Mouse (Mus musculus): Measurements from ENCODE around the gene Pds5a.
"Not testable (repeated sequence)": the region's sequence is repeated elsewhere in the genome, so short reads cannot be mapped to it uniquely, and the experiment has no call there.

The Pds5a gene

DNA sequence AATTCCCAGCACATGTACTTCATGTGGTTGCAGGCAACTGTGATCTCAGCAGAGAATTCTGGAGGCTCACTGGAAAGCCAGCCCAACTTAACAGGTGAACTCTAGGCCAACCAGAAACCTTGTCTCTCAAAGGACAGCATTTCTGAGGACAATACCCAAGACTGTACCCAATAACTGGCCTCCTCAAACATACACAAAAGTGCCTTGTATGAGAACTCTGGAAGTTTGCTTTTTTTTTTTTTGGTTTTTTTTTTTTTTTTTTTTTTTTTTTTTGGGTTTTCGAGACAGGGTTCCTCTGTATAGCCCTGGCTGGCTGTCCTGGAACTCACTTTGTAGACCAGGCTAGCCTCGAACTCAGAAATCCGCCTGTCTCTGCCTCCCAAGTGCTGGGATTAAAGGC lies 4.0 kb downstream of the Pds5a start:
- not testable (repeated sequence) for DNase-seq

GRCm38 (mm10) chr5:65693018-65693417 lies 5.1 kb downstream of the Pds5a start:
- no peak for DNase-seq

DNA sequence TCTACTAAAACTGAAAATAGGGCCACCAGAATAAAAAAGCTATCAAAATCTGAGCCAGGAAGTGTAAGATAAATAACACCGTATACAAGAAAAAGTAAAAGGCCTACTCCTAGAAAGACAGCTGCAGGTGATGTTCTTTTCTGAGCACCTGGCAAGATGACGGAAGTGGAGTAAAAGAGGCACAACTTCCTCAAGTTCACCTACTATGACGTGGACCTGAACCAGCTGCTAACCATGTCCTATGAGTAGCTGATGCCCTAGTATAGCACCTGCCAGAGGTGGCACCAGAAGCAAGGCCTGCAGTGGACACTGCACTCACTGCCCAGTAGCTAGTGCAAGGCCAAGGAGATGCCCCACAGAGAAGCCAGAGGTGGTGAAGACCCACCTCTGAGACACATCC lies 9.3 kb downstream of the Pds5a start:
- DNase-seq: no peak

GRCm38 (mm10) chr5:65686806-65687205 lies 11.3 kb downstream of the Pds5a start:
- DNase-seq: no peak

GRCm38 (mm10) chr5:65678826-65679225 lies 19.2 kb downstream of the Pds5a start:
- DNase-seq: no peak

GRCm38 (mm10) chr5:65672162-65672561 lies 25.9 kb downstream of the Pds5a start:
- DNase-seq: no peak

DNA sequence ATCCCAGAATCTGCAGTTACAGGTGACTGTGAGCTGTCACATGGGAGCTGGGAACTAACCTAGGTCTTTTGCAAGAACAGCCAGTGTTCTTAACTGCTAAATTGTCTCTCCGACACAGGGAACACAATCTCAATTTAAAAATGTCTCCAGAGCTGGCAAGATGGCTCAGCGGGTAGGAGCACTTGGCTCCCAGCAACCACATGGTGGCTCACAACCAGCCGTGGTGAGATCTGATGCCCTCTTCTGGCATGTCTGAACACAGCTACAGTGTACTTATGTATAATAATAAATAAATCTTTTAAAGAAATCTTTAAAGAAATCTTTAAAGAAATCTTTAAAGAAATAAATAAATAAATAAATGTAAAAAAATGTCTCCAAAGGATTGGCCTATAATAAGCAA lies 30.4 kb downstream of the Pds5a start:
- no peak for DNase-seq

DNA sequence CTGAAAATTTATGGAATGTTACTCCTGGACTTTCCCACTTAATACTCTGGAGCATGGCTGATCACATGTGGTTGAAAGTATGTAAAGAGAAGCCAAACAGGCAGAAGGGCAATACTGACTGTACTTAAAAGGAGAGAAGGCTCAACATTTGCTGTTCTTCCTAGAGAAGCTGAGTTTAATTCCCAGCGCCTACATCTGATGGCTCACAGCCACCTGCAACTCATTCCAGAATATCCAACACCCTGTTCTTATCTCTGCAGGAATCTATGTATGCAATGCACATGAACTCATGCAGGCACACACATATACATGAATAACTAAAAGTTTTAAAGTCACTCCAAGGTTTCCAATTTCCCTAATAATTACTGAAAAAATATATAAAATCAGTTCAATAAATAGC lies 32.7 kb downstream of the Pds5a start:
- no peak for DNase-seq

DNA sequence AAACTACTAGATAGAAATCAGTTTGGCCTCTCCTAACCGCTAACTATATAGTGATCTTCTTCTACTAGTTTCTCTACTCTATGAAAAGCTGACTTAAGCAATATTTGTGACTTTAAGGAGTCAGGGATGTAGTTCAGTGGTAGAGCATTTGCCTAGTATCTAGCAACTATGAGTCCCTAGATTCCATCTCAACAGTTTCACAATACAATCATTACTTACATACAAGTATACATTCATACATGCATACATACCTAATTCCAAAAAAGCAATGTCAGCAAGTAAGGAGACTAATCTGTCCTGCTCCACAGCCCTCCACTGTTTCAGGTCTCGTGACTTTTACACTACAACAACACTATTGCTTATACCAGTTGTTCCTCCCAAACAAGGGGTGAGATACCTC lies 36.1 kb downstream of the Pds5a start:
- no peak for DNase-seq

- no peak for DNase-seq
These were observed 44.3 kb downstream of the Pds5a start for GRCm38 (mm10) chr5:65653786-65654185.

- DNase-seq: no peak
These were observed 59.2 kb downstream of the Pds5a start for GRCm38 (mm10) chr5:65638896-65639295.

GRCm38 (mm10) chr5:65624340-65624739 lies 73.7 kb downstream of the Pds5a start:
- no peak for DNase-seq

- no peak for DNase-seq
These were observed 84.7 kb downstream of the Pds5a start for GRCm38 (mm10) chr5:65613152-65613924.

GRCm38 (mm10) chr5:65610541-65610940 lies 87.5 kb downstream of the Pds5a start:
- DNase-seq: no peak

DNA sequence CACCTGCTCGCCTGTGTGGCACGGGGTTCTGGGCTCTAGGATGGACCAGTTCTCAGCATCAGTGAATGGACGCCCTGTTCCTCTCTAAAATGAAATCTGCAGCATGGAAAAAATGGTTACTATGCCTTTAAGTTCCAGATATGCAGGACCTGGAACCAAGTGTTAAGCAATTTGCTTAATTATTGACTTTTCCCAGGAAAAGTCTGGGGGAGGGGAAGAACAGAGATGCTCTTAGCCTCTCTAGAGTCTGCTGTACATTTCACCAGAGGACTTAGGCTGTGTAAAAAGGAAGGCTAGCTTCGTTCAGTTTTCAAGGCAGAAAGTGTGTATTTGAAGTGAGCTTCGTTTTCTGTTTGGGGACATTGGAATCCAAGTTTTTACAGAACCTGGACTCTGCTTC lies 88.3 kb downstream of the Pds5a start:
- DNase-seq: no peak

GRCm38 (mm10) chr5:65606820-65607219 lies 91.3 kb downstream of the Pds5a start:
- no peak for DNase-seq

DNA sequence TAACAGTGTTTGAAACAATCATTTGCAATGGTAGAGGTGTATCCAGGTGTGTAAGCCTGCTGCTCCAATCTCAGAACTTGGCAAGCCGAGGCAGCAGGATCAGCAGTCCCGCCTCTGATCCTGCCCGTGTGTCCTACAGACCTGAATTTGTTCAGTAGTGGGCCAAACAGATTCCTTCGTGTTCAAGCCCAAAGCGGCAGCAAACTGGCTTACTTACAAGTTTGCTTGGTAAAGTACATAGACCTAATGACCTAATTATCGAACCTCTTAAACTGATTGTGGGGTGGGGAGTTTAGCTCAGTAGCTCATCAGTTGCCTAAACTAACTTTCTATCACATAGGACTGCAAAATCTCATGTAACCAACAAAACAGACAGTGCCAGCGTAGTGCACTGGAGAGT lies 98.4 kb downstream of the Pds5a start:
- no peak for DNase-seq

- DNase-seq: no peak
These were observed 105.7 kb downstream of the Pds5a start for GRCm38 (mm10) chr5:65592421-65592820.

DNA sequence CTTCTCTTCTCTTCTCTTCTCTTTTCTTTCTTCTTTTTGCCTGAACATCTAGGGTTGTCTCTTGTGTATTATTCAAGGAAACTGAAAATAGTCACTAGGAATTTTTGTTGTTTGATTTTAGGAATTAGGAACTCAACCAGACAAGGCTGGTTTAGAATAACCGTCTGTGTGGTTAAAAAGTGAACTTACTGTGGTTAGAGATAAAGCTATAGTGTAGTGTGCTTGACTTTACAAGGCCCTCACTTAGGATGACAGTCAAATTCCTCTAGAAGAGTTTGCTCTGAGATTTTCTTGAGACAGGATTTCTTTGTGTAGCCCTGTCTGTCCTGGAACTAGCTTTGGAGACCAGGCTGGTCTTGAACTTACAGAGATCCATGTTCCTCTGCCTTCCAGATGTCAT lies 107.9 kb downstream of the Pds5a start:
- DNase-seq: no peak

DNA sequence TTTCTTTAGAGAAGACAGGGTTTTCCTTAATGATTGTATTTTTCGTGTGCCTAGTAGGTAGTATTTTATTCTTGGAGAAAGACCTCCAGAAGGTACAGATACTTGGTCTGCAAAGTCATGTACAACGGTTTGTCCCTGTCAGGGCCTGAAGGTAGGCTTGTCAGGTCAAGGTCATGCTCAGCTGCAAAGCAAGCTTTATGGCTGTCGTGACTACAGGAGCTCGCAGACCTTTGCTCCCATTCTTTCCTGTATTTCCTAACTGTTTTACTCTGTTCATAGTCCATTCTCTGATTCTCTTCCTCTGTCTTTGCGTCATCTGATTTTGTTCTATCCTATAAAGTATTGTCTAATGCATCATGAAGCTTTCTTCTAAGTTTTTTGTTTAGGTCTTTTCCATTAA lies 111.8 kb downstream of the Pds5a start:
- no peak for DNase-seq

GRCm38 (mm10) chr5:65578545-65578944 lies 119.5 kb downstream of the Pds5a start:
- DNase-seq: no peak

GRCm38 (mm10) chr5:65575896-65576295 lies 122.2 kb downstream of the Pds5a start:
- no peak for DNase-seq

- no peak for DNase-seq
These were observed 123.2 kb downstream of the Pds5a start for GRCm38 (mm10) chr5:65574876-65575275.

DNA sequence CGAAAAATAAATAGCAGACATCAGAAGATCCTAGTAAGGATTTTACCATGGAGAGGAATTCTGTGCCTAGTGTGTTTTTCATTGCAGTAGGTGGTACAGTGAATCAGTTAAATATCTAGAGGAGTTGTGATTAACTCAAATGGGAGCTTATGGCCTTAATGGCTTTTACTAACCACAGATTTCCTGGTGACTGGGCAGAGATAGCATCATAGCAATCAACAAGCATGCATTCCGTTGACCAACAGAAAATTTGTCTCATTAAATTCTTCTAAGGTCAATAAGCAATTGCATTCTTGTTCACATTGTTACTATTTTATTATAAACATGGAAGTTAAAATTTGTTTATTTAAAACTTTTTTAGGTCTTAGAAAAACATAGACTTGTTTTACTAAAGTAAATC lies 132.6 kb downstream of the Pds5a start:
- DNase-seq: no peak

Data from spleen, adult 18-20 months (tissue).